9 mouse cellular contexts compared by ENCODE assay signal in genomic region chr11:41999468-41999881, GRCm38 (mm10). TPM values are rescaled to one million over a fixed set of nuclear protein-coding genes. Genes with fewer than 3 reads are reported as not detected.
DNase-seq lines count a peak whose midpoint lies in the region; ATAC-seq and TF ChIP-seq lines count a peak whose summit lies in the region.
"Had no signal": no experiment of that assay in that cellular context is flagged by ENCODE, and none has a peak within 500 bp of the region (broad histone marks: within the 10 kb centered on the region; RNA-seq: fewer than 3 reads in every experiment).

No protein-coding gene starts in this region.

- peak; percentile 34; the same call in 1 of the 2 replicates for ATAC-seq in lung, embryonic 16.5 days (ENCODE audit: low read depth)
- peak; percentile 91 for ATAC-seq in kidney, embryonic 15.5 days (replicated peaks; ENCODE audit: low FRiP score)

- H3K9ac ChIP-seq in lung, embryonic 16.5 days (ENCODE audit: low read length) = no peak overlapping the region
- no peak overlapping the region for H3K9ac ChIP-seq in kidney, embryonic 15.5 days
- no peak overlapping the region for H3K9ac ChIP-seq in liver, adult 2 months (ENCODE audit: low read depth, low read length)

- H3K4me2 ChIP-seq in lung, embryonic 16.5 days (ENCODE audit: low read depth, low read length) = no peak overlapping the region
- H3K4me2 ChIP-seq in kidney, embryonic 15.5 days = peak overlapping the region; percentile 25

- TF ChIP-seq POLR2A in liver, adult 2 months (IDR thresholded peaks at IDR 0.05; ENCODE audit: extremely low read depth, insufficient read depth, low read length) = no peak

- H3K79me2 ChIP-seq in liver, adult 2 months (ENCODE audit: control insufficient read depth, insufficient read depth, low read length) = no peaks in the 10 kb centered on the region

- no peak for TF ChIP-seq CTCF in liver, adult 2 months (IDR thresholded peaks at IDR 0.05; ENCODE audit: low read depth, low read length)

- no peaks in the 10 kb centered on the region for H3K4me1 ChIP-seq in lung, embryonic 16.5 days (replicated peaks; ENCODE audit: control insufficient read depth, insufficient read depth, low read length)
- H3K4me1 ChIP-seq in kidney, embryonic 15.5 days = 0 out of 2 replicates have a peak, but pooled peaks cover 4% of the 10 kb centered on the region
- no peaks in the 10 kb centered on the region for H3K4me1 ChIP-seq in liver, adult 2 months (ENCODE audit: control insufficient read depth, insufficient read depth, low read length)

- H3K27me3 ChIP-seq in lung, embryonic 16.5 days (ENCODE audit: control insufficient read depth, insufficient read depth, low read depth, low read length) = no peaks in the 10 kb centered on the region
- no peaks in the 10 kb centered on the region for H3K27me3 ChIP-seq in kidney, embryonic 15.5 days
- H3K27me3 ChIP-seq in liver, adult 2 months (ENCODE audit: control insufficient read depth, insufficient read depth, low read length) = no peaks in the 10 kb centered on the region

- no peaks in the 10 kb centered on the region for H3K9me3 ChIP-seq in lung, embryonic 16.5 days (ENCODE audit: control insufficient read depth, low read length)
- H3K9me3 ChIP-seq in kidney, embryonic 15.5 days (replicated peaks) = no peaks in the 10 kb centered on the region

- H3K4me3 ChIP-seq in lung, embryonic 16.5 days (ENCODE audit: low read length) = no peak overlapping the region
- no peak overlapping the region for H3K4me3 ChIP-seq in kidney, embryonic 15.5 days (replicated peaks)
- no peak overlapping the region for H3K4me3 ChIP-seq in liver, adult 2 months (ENCODE audit: insufficient read depth, low read depth, low read length)

- H3K36me3 ChIP-seq in lung, embryonic 16.5 days (ENCODE audit: control insufficient read depth, insufficient read depth, low read length) = no peaks in the 10 kb centered on the region
- H3K36me3 ChIP-seq in kidney, embryonic 15.5 days = no peaks in the 10 kb centered on the region
- no peaks in the 10 kb centered on the region for H3K36me3 ChIP-seq in liver, adult 2 months (ENCODE audit: control insufficient read depth, insufficient read depth, low read length)

- 3% methylated on average over 7 of the region's 7 CpGs for WGBS in lung, embryonic 16.5 days
- 1% methylated on average over 7 of the region's 7 CpGs for WGBS in kidney, embryonic 15.5 days
- 4% methylated on average over 7 of the region's 7 CpGs for WGBS in liver, adult 2 months

- no peak overlapping the region for H3K27ac ChIP-seq in lung, embryonic 16.5 days (ENCODE audit: low read length)
- H3K27ac ChIP-seq in kidney, embryonic 15.5 days = no peak overlapping the region
- no peak overlapping the region for H3K27ac ChIP-seq in liver, adult 2 months (replicated peaks; ENCODE audit: insufficient read depth, low read depth, low read length)
- H3K27ac ChIP-seq: macrophage had no signal

- DNase-seq in lung, adult 18-20 months = no peak
- DNase-seq in cerebellum, postnatal 36 days = peak; percentile 58 to 67
- peak; percentile 1 for DNase-seq in heart, adult 8-10 months (ENCODE audit: low spot score)
- DNase-seq in liver, adult 2 months (ENCODE audit: extremely low read depth, low read depth, low spot score) = peak; percentile 6
- DNase-seq in right cerebral cortex, adult 18-20 months = peak; percentile 37
- DNase-seq in spleen, adult 18-20 months = no peak

RNA-seq across cellular contexts. Expression of gene Gabrg2, which starts 1.2 kb away (rescaled TPM):
- polyA plus RNA-seq in lung, embryonic 16.5 days (2015; fragmentation: Nextera tagmentation; extraction: Ambion mirVana) = 0.15 and 0.38 TPM in 2 replicates
- total RNA-seq in heart, adult 8-10 months (2022) = under 1 TPM in 1 of 4 experiments, not detected in 3; 0.14 TPM
- polyA plus RNA-seq in kidney, embryonic 15.5 days (2015; fragmentation: Nextera tagmentation; extraction: Ambion mirVana) = 0.23 and 0.43 TPM in 2 replicates
- 0.07 TPM in 1 of 2 replicates, not detected in the other for total RNA-seq in liver, adult 2 months (2014; rRNA removed)
- not detected in 2 replicates for polyA plus RNA-seq in liver, adult 2 months (2012; rRNA removed)
- polyA plus RNA-seq: macrophage had no signal

Comparison
In these comparisons a context has a peak if more than half of its experiments do, and no peak if none do; other contexts are left out.
1. DNase-seq: peak in cerebellum, postnatal 36 days (2 of 2), heart, adult 8-10 months (single experiment), liver, adult 2 months (single experiment) and right cerebral cortex, adult 18-20 months (single experiment); none in lung, adult 18-20 months (0 of 2) and spleen, adult 18-20 months (0 of 2).